Mouse (Mus musculus) testis, adult 2 months (tissue): ENCODE results near the gene Dusp8.

Source experiments
- CTCF ChIP-seq: fragments of 200-500 bp; IDR thresholded peaks from 2 replicates; pipeline ENCODE4 v1.5.1; 2012; ENCODE audit warnings: low read depth, mild to moderate bottlenecking, inconsistent platforms, low read length, moderate library complexity; ENCODE audit not compliant: control insufficient read depth, insufficient read depth, insufficient replicate concordance
- POLR2A ChIP-seq: fragments of 200-500 bp; IDR thresholded peaks from 2 replicates; pipeline ENCODE4 v1.6.1; 2012; ENCODE audit warnings: low read depth, mild to moderate bottlenecking, inconsistent platforms, low read length, moderate library complexity; ENCODE audit not compliant: control insufficient read depth

DNA sequence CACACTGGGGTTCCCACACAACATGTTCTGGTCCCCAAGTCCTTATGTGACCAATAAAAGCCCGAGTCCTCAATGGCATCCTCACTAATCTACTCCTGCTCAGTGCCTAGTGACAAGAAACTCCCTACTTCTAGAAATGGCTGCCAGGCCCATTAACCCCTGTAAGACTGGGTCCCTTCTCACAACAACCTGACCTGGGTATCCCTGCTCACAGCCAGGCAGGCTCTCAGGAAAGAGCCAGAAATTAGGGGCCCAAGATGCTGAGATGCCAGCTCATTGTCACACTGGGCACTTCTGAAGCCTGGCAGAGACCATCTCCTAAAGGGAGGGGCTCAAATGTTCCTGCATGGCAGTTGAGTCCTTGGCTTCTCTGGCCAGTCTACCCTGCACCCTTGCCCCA lies 2.7 kb downstream of the Dusp8 start:
- no peak for TF ChIP-seq CTCF
- TF ChIP-seq POLR2A = no peak
